Mouse (Mus musculus) myocyte (in vitro differentiated cells): ENCODE measurements around the gene Sox6.

Experiments used
- CEBPB ChIP-seq: IDR thresholded peaks from 2 replicates; pipeline ENCODE4 v1.6.1; 2011; ENCODE audit warnings: mild to moderate bottlenecking, moderate library complexity; ENCODE audit not compliant: poor library complexity, insufficient read depth, severe bottlenecking
- E2F4 ChIP-seq: IDR thresholded peaks from one replicate; pipeline ENCODE4 v1.6.1; 2011; ENCODE audit warnings: mild to moderate bottlenecking, control low read depth, moderate library complexity; ENCODE audit not compliant: insufficient read depth
- MAX ChIP-seq: IDR thresholded peaks from one replicate; pipeline ENCODE4 v1.6.1; 2011; ENCODE audit warnings: low read depth, mild to moderate bottlenecking, control low read depth
- MYOD1 ChIP-seq, 3 experiments: IDR thresholded peaks; one replicate each; pipeline ENCODE4 v1.6.1; 2011; ENCODE audit warnings: control low read depth in 2 of 3, low read depth in 2 of 3, mild to moderate bottlenecking in 2 of 3, moderate library complexity in 1 of 3; ENCODE audit not compliant: insufficient read length in 2 of 3, control insufficient read depth in 1 of 3
- MYOG ChIP-seq, 3 experiments: IDR thresholded peaks; one replicate each; pipeline ENCODE4 v1.6.1; 2011; ENCODE audit warnings: control low read depth in 2 of 3, low read depth in 2 of 3, mild to moderate bottlenecking in 2 of 3; ENCODE audit not compliant: insufficient read length in 2 of 3, control insufficient read depth in 1 of 3, insufficient read depth in 1 of 3
- POLR2A ChIP-seq: IDR thresholded peaks from one replicate; pipeline ENCODE4 v1.6.1; 2011; ENCODE audit warnings: low read depth, mild to moderate bottlenecking, control low read depth, moderate library complexity; ENCODE audit not compliant: insufficient read length
- POLR2AphosphoS2 ChIP-seq: IDR thresholded peaks from one replicate; pipeline ENCODE4 v1.6.1; 2011; ENCODE audit warnings: low read depth, control low read depth; ENCODE audit not compliant: insufficient read length
- REST ChIP-seq: IDR thresholded peaks from one replicate; pipeline ENCODE4 v1.6.1; 2011; ENCODE audit warnings: mild to moderate bottlenecking, control low read depth, moderate library complexity; ENCODE audit not compliant: insufficient read depth, insufficient read length
- SRF ChIP-seq: IDR thresholded peaks from one replicate; pipeline ENCODE4 v1.6.1; 2011; ENCODE audit warnings: low read depth; ENCODE audit not compliant: control insufficient read depth, insufficient read length
- TCF12 ChIP-seq: IDR thresholded peaks from one replicate; pipeline ENCODE4 v1.6.1; 2011; ENCODE audit warnings: mild to moderate bottlenecking, control low read depth; ENCODE audit not compliant: poor library complexity, insufficient read depth, severe bottlenecking
- TCF3 ChIP-seq: IDR thresholded peaks from one replicate; pipeline ENCODE4 v1.6.1; 2011; ENCODE audit warnings: low read depth, control low read depth; ENCODE audit not compliant: insufficient read length
- USF1 ChIP-seq: IDR thresholded peaks from one replicate; pipeline ENCODE4 v1.6.1; 2011; ENCODE audit warnings: low read depth, mild to moderate bottlenecking, control low read depth, moderate library complexity

DNA sequence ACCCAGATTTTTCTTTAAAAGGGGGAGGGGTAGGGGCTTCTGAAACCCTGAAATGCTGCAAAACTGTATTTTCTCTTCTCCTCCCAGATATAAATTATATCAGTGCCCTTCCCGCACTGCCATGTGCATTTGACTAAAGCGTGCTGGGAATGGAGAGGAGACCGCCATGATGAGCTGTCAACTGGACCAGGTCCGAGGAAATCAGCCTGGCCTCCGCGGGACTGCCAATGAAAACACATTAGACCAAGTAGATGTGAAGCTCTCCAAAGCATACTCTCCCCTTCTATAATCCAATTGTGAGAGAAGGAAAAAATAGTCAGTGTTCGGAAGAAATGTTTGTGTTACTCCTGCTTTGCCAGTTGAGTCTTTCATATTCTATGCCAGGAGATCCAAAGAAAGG, 284.4 kb downstream of the Sox6 start:
- no peak for TF ChIP-seq POLR2AphosphoS2
- TF ChIP-seq USF1: no peak
- no peak for TF ChIP-seq POLR2A
- no peak for TF ChIP-seq MAX
- TF ChIP-seq MYOG (IDR thresholded peaks at IDR 0.05; ENCODE audit: control insufficient read depth in 1 of 3, insufficient read depth in 1 of 3, insufficient read length in 2 of 3, low read depth in 2 of 3): no peak
- no peak for TF ChIP-seq MYOD1 (IDR thresholded peaks at IDR 0.05; ENCODE audit: control insufficient read depth in 1 of 3, insufficient read length in 2 of 3, low read depth in 2 of 3)
- TF ChIP-seq CEBPB: no peak
- TF ChIP-seq SRF: no peak
- TF ChIP-seq TCF12: no peak
- TF ChIP-seq E2F4: no peak
- no peak for TF ChIP-seq REST
- TF ChIP-seq TCF3: no peak
